Mouse (Mus musculus): ENCODE results near the gene Olfr1042. TPM values are rescaled to one million over a fixed set of nuclear protein-coding genes. Genes with fewer than 3 reads are reported as not detected.
"Not testable (repeated sequence)": the region's sequence is repeated elsewhere in the genome, so short reads cannot be mapped to it uniquely, and the experiment has no call there.

Olfr1042 gene
- not detected for total RNA-seq (2021)

GRCm38 (mm10) chr2:86161738-86162137 lies at the start of gene Olfr1042:
Olfr1042 (minus strand) TSS chr2:86161838.
- no peak for DNase-seq (ENCODE audit: extremely low spot score in 1 of 2, low spot score in 1 of 2)

GRCm38 (mm10) chr2:86202909-86203308 lies 41.3 kb upstream of the Olfr1042 start, which contains the start of gene Olfr1045:
Olfr1045 (minus strand) TSS chr2:86203009.
- no peak for DNase-seq (ENCODE audit: extremely low spot score in 1 of 2, low spot score in 1 of 2)

- no peak for DNase-seq (ENCODE audit: extremely low spot score in 1 of 2, low spot score in 1 of 2)
Measured at GRCm38 (mm10) chr2:86195863-86196262, 34.2 kb upstream of the Olfr1042 start.

- DNase-seq (ENCODE audit: extremely low spot score in 1 of 2, low spot score in 1 of 2), result no peak
Measured at GRCm38 (mm10) chr2:86185583-86185982, 23.9 kb upstream of the Olfr1042 start, which contains the start of gene Olfr52. Olfr52 (minus strand) TSS chr2:86185683.

- no peak for DNase-seq (ENCODE audit: extremely low spot score in 1 of 2, low spot score in 1 of 2)
Measured at GRCm38 (mm10) chr2:86179950-86180349, 18.3 kb upstream of the Olfr1042 start.

- DNase-seq (ENCODE audit: extremely low spot score in 1 of 2, low spot score in 1 of 2), result no peak
Measured at GRCm38 (mm10) chr2:86177720-86178119, 16.1 kb upstream of the Olfr1042 start, which contains the start of gene Olfr1044. Olfr1044 (minus strand) TSS chr2:86177820.

- DNase-seq (ENCODE audit: extremely low spot score in 1 of 2, low spot score in 1 of 2), result not testable (repeated sequence)
Measured at GRCm38 (mm10) chr2:86175422-86175821, 13.8 kb upstream of the Olfr1042 start.

- DNase-seq (ENCODE audit: extremely low spot score in 1 of 2, low spot score in 1 of 2), result no peak
Measured at GRCm38 (mm10) chr2:86167422-86167821, 5.8 kb upstream of the Olfr1042 start, which contains the start of gene Olfr1043. Olfr1043 (minus strand) TSS chr2:86167522.

- DNase-seq (ENCODE audit: extremely low spot score in 1 of 2, low spot score in 1 of 2), result no peak
Measured at GRCm38 (mm10) chr2:86146632-86147031, 15.0 kb downstream of the Olfr1042 start, which contains the start of gene Olfr1040. Olfr1040 (minus strand) TSS chr2:86146732.

GRCm38 (mm10) chr2:86135828-86136227 lies 25.8 kb downstream of the Olfr1042 start, which contains the start of gene Olfr1039:
Olfr1039 (minus strand) TSS chr2:86135928.
- no peak for DNase-seq (ENCODE audit: extremely low spot score in 1 of 2, low spot score in 1 of 2)

Other genes with a start within 250 kb of the Olfr1042 start
- not detected for gene Olfr1025-ps1, start 246.6 kb downstream of the Olfr1042 start, total RNA-seq (2021)
- gene Olfr1026, start 240.3 kb downstream of the Olfr1042 start, total RNA-seq (2021), result not detected
- not detected for gene Olfr1028, start 211.4 kb downstream of the Olfr1042 start, total RNA-seq (2021)
- gene Olfr1029, start 187.9 kb downstream of the Olfr1042 start, total RNA-seq (2021), result not detected
- gene Olfr1030, start 182.6 kb downstream of the Olfr1042 start, total RNA-seq (2021), result not detected
- gene Olfr1031, start 171.5 kb downstream of the Olfr1042 start, total RNA-seq (2021), result not detected
- not detected for gene Olfr1032, start 156.3 kb downstream of the Olfr1042 start, total RNA-seq (2021)
- not detected for gene Olfr1033, start 141.2 kb downstream of the Olfr1042 start, total RNA-seq (2021)
- gene Olfr1034, start 116.0 kb downstream of the Olfr1042 start, total RNA-seq (2021), result not detected
- gene Olfr1036, start 87.8 kb downstream of the Olfr1042 start, total RNA-seq (2021), result not detected
- not detected for gene Olfr1037, start 74.5 kb downstream of the Olfr1042 start, total RNA-seq (2021)
- gene Olfr1039, start 25.9 kb downstream of the Olfr1042 start, total RNA-seq (2021), result not detected
- not detected for gene Olfr1040, start 15.1 kb downstream of the Olfr1042 start, total RNA-seq (2021)
- not detected for gene Olfr1043, start 5.7 kb upstream of the Olfr1042 start, total RNA-seq (2021)
- gene Olfr1044, start 16.0 kb upstream of the Olfr1042 start, total RNA-seq (2021), result not detected
- not detected for gene Olfr52, start 23.8 kb upstream of the Olfr1042 start, total RNA-seq (2021)
- not detected for gene Olfr1045, start 41.2 kb upstream of the Olfr1042 start, total RNA-seq (2021)
- gene Olfr1046, start 57.5 kb upstream of the Olfr1042 start, total RNA-seq (2021), result not detected
- not detected for gene Olfr1047, start 69.6 kb upstream of the Olfr1042 start, total RNA-seq (2021)
- not detected for gene Olfr1048, start 78.5 kb upstream of the Olfr1042 start, total RNA-seq (2021)
- not detected for gene Olfr1049, start 96.5 kb upstream of the Olfr1042 start, total RNA-seq (2021)
- not detected for gene Olfr1051, start 117.2 kb upstream of the Olfr1042 start, total RNA-seq (2021)
- gene Olfr1052, start 130.6 kb upstream of the Olfr1042 start, total RNA-seq (2021), result not detected
- gene Olfr1053, start 153.4 kb upstream of the Olfr1042 start, total RNA-seq (2021), result not detected
- not detected for gene Olfr1054, start 173.6 kb upstream of the Olfr1042 start, total RNA-seq (2021)
- gene Olfr1055, start 188.4 kb upstream of the Olfr1042 start, total RNA-seq (2021), result not detected
- gene Olfr1056, start 200.6 kb upstream of the Olfr1042 start, total RNA-seq (2021), result not detected
- not detected for gene Olfr1057, start 216.6 kb upstream of the Olfr1042 start, total RNA-seq (2021)
- gene Olfr1058, start 226.7 kb upstream of the Olfr1042 start, total RNA-seq (2021), result not detected